Mouse (Mus musculus) neural tube, embryonic 12.5 days (tissue): Measurements from ENCODE around the gene Trim25. TPM values are rescaled to one million over a fixed set of nuclear protein-coding genes. Genes with fewer than 3 reads are reported as not detected.
"Not testable (repeated sequence)": the region's sequence is repeated elsewhere in the genome, so short reads cannot be mapped to it uniquely, and the experiment has no call there.

Source experiments
- ATAC-seq: fragments of 200-750 bp; cut with Nextera tagmentation; 2 replicates; pipeline ENCODE4 v1.8.0; 2017; ENCODE audit warnings: low read depth, mild to moderate bottlenecking, moderate TSS enrichment, moderate library complexity; ENCODE audit not compliant: low FRiP score
- H3K27ac ChIP-seq: fragments of 300-500 bp; sonication (generic); 2 replicates; pipeline ENCODE4 v1.5.1; 2016
- H3K27me3 ChIP-seq: fragments of 300-500 bp; sonication (generic); replicated peaks from 2 replicates; pipeline ENCODE4 v1.6.1; 2016; ENCODE audit warnings: mild to moderate bottlenecking
- H3K36me3 ChIP-seq: fragments of 300-500 bp; sonication (generic); 2 replicates; pipeline ENCODE4 v1.6.1; 2016; ENCODE audit warnings: mild to moderate bottlenecking
- H3K4me1 ChIP-seq: fragments of 300-500 bp; sonication (generic); 2 replicates; pipeline ENCODE4 v1.6.1; 2016
- H3K4me2 ChIP-seq: fragments of 300-500 bp; sonication (generic); replicated peaks from 2 replicates; pipeline ENCODE4 v1.6.1; 2016; ENCODE audit warnings: mild to moderate bottlenecking
- H3K4me3 ChIP-seq: fragments of 300-500 bp; sonication (generic); 2 replicates; pipeline ENCODE4 v1.5.1; 2016
- H3K9ac ChIP-seq: fragments of 300-500 bp; sonication (generic); 2 replicates; pipeline ENCODE4 v1.6.1; 2016; ENCODE audit warnings: mild to moderate bottlenecking
- H3K9me3 ChIP-seq: fragments of 300-500 bp; sonication (generic); 2 replicates; pipeline ENCODE4 v1.6.1; 2016; ENCODE audit warnings: mild to moderate bottlenecking
- WGBS: fragments of 180-500 bp; shearing (Covaris S2); methylation state at CpG from one replicate; pipeline ENCODE4 v1.1.7; 2016; 5-methylcytosine and 5-hydroxymethylcytosine counted together
- polyA plus RNA-seq: library from polyadenylated mRNA; unstranded; fragments of >200 nt; fragmentation: Nextera tagmentation; extraction: Ambion mirVana; gene quantifications from 2 replicates; pipeline ENCODE4 v1.2.1, GENCODE M21; 2016

Gene Trim25
- polyA plus RNA-seq, 1 experiment from 2014 or later: 4.6 TPM

GRCm38 (mm10) chr11:88997343-88997742 lies 1.8 kb upstream of the Trim25 start:
- not testable (repeated sequence) for H3K4me1 ChIP-seq, H3K4me3 ChIP-seq, H3K36me3 ChIP-seq, H3K9me3 ChIP-seq, H3K9ac ChIP-seq, H3K4me2 ChIP-seq, H3K27ac ChIP-seq, ATAC-seq
- H3K27me3 ChIP-seq: peaks cover 25% of the 10 kb centered on the region
- 93% methylated on average over 5 of the region's 5 CpGs for WGBS

- H3K9ac ChIP-seq: no peak overlapping the region
- WGBS: 14% methylated on average over 3 of the region's 3 CpGs
These were observed 770 bp upstream of the Trim25 start for GRCm38 (mm10) chr11:88998406-88998805.

GRCm38 (mm10) chr11:88999723-89000526 lies 749 bp downstream of the Trim25 start:
- peak overlapping the region; percentile 37 for H3K4me3 ChIP-seq
- no peak overlapping the region for H3K27ac ChIP-seq
- no peaks in the 10 kb centered on the region for H3K9me3 ChIP-seq
- WGBS: 27% methylated on average over 33 of the region's 33 CpGs
- H3K36me3 ChIP-seq: no peaks in the 10 kb centered on the region
- H3K4me2 ChIP-seq: peak overlapping the region; percentile 61
- peaks cover 25% of the 10 kb centered on the region for H3K27me3 ChIP-seq
- H3K9ac ChIP-seq: peak overlapping the region; percentile 35; the same call in 1 of the 2 replicates
- peaks cover 8% of the 10 kb centered on the region; the same call in 1 of the 2 replicates for H3K4me1 ChIP-seq
- no peak for ATAC-seq

More at GRCm38 (mm10) chr11:88998406-88998805, 770 bp upstream of the Trim25 start:
- Histone ChIP-seq H3K27me3 (peaks cover 25% of the 10 kb centered on the region), H3K36me3 (no peaks in the 10 kb centered on the region), H3K9me3 (no peaks in the 10 kb centered on the region), H3K27ac (no peak overlapping the region), H3K4me1 (peaks cover 8% of the 10 kb centered on the region; the same call in 1 of the 2 replicates), H3K4me3 (no peak overlapping the region), H3K4me2 (no peak overlapping the region)
- ATAC-seq: no peak

GRCm38 (mm10) chr11:89000527-89000819 lies 1.3 kb downstream of the Trim25 start:
- Histone ChIP-seq H3K27ac (no peak overlapping the region), H3K4me2 (peak overlapping the region; percentile 61), H3K27me3 (peaks cover 25% of the 10 kb centered on the region), H3K4me3 (no peak overlapping the region), H3K9me3 (no peaks in the 10 kb centered on the region), H3K36me3 (no peaks in the 10 kb centered on the region), H3K9ac (no peak overlapping the region), H3K4me1 (peaks cover 8% of the 10 kb centered on the region; the same call in 1 of the 2 replicates)
- no peak for ATAC-seq

- H3K9ac ChIP-seq: no peak overlapping the region
- no peak overlapping the region for H3K4me2 ChIP-seq
- WGBS: 95% methylated on average over 7 of the region's 7 CpGs
- no peaks in the 10 kb centered on the region for H3K9me3 ChIP-seq
- H3K27ac ChIP-seq: no peak overlapping the region
- no peaks in the 10 kb centered on the region for H3K36me3 ChIP-seq
- peaks cover 8% of the 10 kb centered on the region; the same call in 1 of the 2 replicates for H3K4me1 ChIP-seq
- peaks cover 25% of the 10 kb centered on the region for H3K27me3 ChIP-seq
- no peak overlapping the region for H3K4me3 ChIP-seq
- no peak for ATAC-seq
These were observed 2.4 kb downstream of the Trim25 start for GRCm38 (mm10) chr11:89001569-89001968.

- no peak overlapping the region for H3K27ac ChIP-seq
- 90% methylated on average over 5 of the region's 5 CpGs for WGBS
- H3K27me3 ChIP-seq: peaks cover 25% of the 10 kb centered on the region
- H3K9ac ChIP-seq: no peak overlapping the region
- H3K9me3 ChIP-seq: no peaks in the 10 kb centered on the region
- ATAC-seq: no peak
- no peak overlapping the region for H3K4me3 ChIP-seq
- no peak overlapping the region for H3K4me2 ChIP-seq
- H3K36me3 ChIP-seq: no peaks in the 10 kb centered on the region
- H3K4me1 ChIP-seq: peaks cover 8% of the 10 kb centered on the region; the same call in 1 of the 2 replicates
These were observed 2.9 kb downstream of the Trim25 start for GRCm38 (mm10) chr11:89002068-89002467.

GRCm38 (mm10) chr11:89002621-89003020 lies 3.4 kb downstream of the Trim25 start:
- Histone ChIP-seq H3K27ac (no peak overlapping the region), H3K9me3 (no peaks in the 10 kb centered on the region), H3K9ac (no peak overlapping the region), H3K36me3 (no peaks in the 10 kb centered on the region), H3K4me3 (no peak overlapping the region), H3K27me3 (peaks cover 25% of the 10 kb centered on the region), H3K4me1 (peaks cover 8% of the 10 kb centered on the region; the same call in 1 of the 2 replicates), H3K4me2 (no peak overlapping the region; the same call in 1 of the 2 replicates)
- no peak for ATAC-seq
- WGBS: 80% methylated on average over 5 of the region's 5 CpGs

- no peak overlapping the region; the same call in 1 of the 2 replicates for H3K4me2 ChIP-seq
- no peak for ATAC-seq
- no peak overlapping the region for H3K27ac ChIP-seq
- no peak overlapping the region for H3K9ac ChIP-seq
- H3K4me1 ChIP-seq: peaks cover 8% of the 10 kb centered on the region; the same call in 1 of the 2 replicates
- H3K36me3 ChIP-seq: no peaks in the 10 kb centered on the region
- H3K27me3 ChIP-seq: peaks cover 24% of the 10 kb centered on the region
- 68% methylated on average over 6 of the region's 6 CpGs for WGBS
- no peak overlapping the region for H3K4me3 ChIP-seq
- no peaks in the 10 kb centered on the region for H3K9me3 ChIP-seq
These were observed 3.9 kb downstream of the Trim25 start for GRCm38 (mm10) chr11:89003078-89003477.

GRCm38 (mm10) chr11:89003726-89004125 lies 4.5 kb downstream of the Trim25 start:
- no peak for ATAC-seq
- Histone ChIP-seq H3K9ac (no peak overlapping the region), H3K27me3 (peaks cover 18% of the 10 kb centered on the region), H3K36me3 (no peaks in the 10 kb centered on the region), H3K4me3 (no peak overlapping the region), H3K9me3 (no peaks in the 10 kb centered on the region), H3K27ac (no peak overlapping the region), H3K4me1 (peaks cover 8% of the 10 kb centered on the region; the same call in 1 of the 2 replicates), H3K4me2 (no peak overlapping the region)
- 82% methylated on average over 4 of the region's 4 CpGs for WGBS

- no peaks in the 10 kb centered on the region for H3K9me3 ChIP-seq
- no peak for ATAC-seq
- peaks cover under 1% of the 10 kb centered on the region for H3K27me3 ChIP-seq
- 80% methylated on average over 5 of the region's 5 CpGs for WGBS
- H3K4me1 ChIP-seq: no peaks in the 10 kb centered on the region
- no peak overlapping the region for H3K4me3 ChIP-seq
- no peak overlapping the region for H3K27ac ChIP-seq
- no peaks in the 10 kb centered on the region for H3K36me3 ChIP-seq
- H3K9ac ChIP-seq: no peak overlapping the region
- H3K4me2 ChIP-seq: no peak overlapping the region
These were observed 6.3 kb downstream of the Trim25 start for GRCm38 (mm10) chr11:89005473-89005872.

- ATAC-seq: no peak
- no peak overlapping the region for H3K9ac ChIP-seq
- H3K4me2 ChIP-seq: no peak overlapping the region
- no peaks in the 10 kb centered on the region for H3K27me3 ChIP-seq
- H3K36me3 ChIP-seq: no peaks in the 10 kb centered on the region
- H3K27ac ChIP-seq: no peak overlapping the region
- no peak overlapping the region for H3K4me3 ChIP-seq
- no peaks in the 10 kb centered on the region for H3K4me1 ChIP-seq
- no peaks in the 10 kb centered on the region for H3K9me3 ChIP-seq
These were observed 7.2 kb downstream of the Trim25 start for GRCm38 (mm10) chr11:89006404-89006803.

- Histone ChIP-seq H3K9me3 (no peaks in the 10 kb centered on the region), H3K27me3 (no peaks in the 10 kb centered on the region), H3K4me2 (no peak overlapping the region), H3K4me3 (no peak overlapping the region), H3K9ac (no peak overlapping the region), H3K4me1 (no peaks in the 10 kb centered on the region), H3K36me3 (no peaks in the 10 kb centered on the region), H3K27ac (no peak overlapping the region)
- ATAC-seq: no peak
- WGBS: 83% methylated on average over 3 of the region's 3 CpGs
These were observed 8.4 kb downstream of the Trim25 start for GRCm38 (mm10) chr11:89007582-89007981.

- Histone ChIP-seq H3K9me3 (no peaks in the 10 kb centered on the region), H3K4me1 (no peaks in the 10 kb centered on the region), H3K27ac (no peak overlapping the region), H3K9ac (no peak overlapping the region), H3K27me3 (no peaks in the 10 kb centered on the region), H3K4me3 (no peak overlapping the region), H3K36me3 (no peaks in the 10 kb centered on the region), H3K4me2 (no peak overlapping the region)
- WGBS: 95% methylated on average over 9 of the region's 9 CpGs
- ATAC-seq: no peak
These were observed 9.9 kb downstream of the Trim25 start for GRCm38 (mm10) chr11:89009066-89009465.
